Mouse (Mus musculus) G1E-ER4 (cell line): ENCODE results near the gene Olfr191. TPM values are rescaled to one million over a fixed set of nuclear protein-coding genes. Genes with fewer than 3 reads are reported as not detected.
"Not testable (repeated sequence)": the region's sequence is repeated elsewhere in the genome, so short reads cannot be mapped to it uniquely, and the experiment has no call there.

Experiments used
- GATA1 ChIP-seq: IDR thresholded peaks from one replicate; pipeline ENCODE4 v1.8.0; 2012; ENCODE audit warnings: low read length, inconsistent platforms
- polyA plus RNA-seq: library from polyadenylated mRNA; stranded (reverse); fragments of >175 nt; gene quantifications from 2 replicates; pipeline ENCODE4 v1.2.3, GENCODE M21; 2012

The Olfr191 gene
- not detected in 2 replicates for polyA plus RNA-seq

DNA sequence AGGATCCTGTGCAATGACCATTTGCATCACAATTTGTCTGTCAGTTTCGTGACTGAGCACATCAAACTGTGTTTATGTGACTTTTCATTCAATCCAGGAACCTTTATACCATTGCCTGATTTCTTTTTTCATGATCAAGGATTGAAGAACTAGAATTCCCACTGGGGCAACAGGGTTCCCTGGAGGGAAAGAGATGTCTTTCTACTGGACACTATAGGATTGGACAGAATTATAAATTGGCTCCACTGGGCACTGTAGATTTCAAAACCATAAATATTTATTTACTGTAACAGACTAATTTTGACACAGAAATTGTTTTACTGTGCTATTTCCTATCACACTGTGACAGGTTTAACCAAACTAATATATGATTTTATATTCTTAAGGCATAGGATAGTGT is at the start of gene Olfr191:
TSS of gene Olfr191 (minus strand) at position 101 of the 400 bp plus-strand sequence.
- TF ChIP-seq GATA1, result not testable (repeated sequence)

DNA sequence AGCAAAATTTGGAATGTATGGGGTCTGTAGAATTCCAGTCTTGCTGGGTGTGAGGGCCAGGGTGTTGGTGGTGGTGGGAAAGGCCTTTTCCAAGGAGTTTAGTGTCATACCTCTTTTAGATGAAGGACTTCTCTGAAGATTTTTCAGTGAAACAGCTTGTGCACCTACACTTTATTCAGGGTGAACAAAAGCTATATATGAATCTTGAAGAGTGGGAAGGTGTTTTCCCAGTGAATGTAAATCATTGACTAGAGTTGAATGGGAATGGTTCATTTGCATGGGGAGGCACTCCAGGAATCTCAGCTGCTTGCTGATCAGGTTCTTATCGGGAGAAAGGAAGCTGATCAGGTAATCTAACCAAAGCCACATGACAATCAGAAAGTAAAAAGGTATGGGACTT is 41.1 kb upstream of the Olfr191 start:
- TF ChIP-seq GATA1, result no peak

DNA sequence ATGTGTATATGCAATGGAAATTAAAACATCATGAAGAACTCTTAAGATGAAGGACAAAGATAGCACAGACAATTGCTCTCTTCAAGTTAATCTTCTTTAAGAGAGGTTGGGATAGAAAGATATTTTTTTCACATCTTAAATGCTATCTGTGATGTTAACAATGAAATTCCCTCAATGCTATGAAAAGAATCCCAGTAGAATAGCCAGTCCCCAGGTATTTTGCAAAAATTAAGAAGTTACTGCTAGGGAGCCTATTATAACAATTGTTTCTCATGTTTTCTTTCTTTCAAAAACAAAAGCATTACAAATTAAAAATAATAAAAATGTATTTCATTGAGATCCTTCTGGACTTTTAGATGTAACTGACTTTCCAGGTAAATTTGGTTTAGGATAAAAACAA is 31.3 kb upstream of the Olfr191 start, which contains the start of gene Olfr194:
TSS of gene Olfr194 (minus strand) at position 101 of the 400 bp plus-strand sequence.
- no peak for TF ChIP-seq GATA1

GRCm38 (mm10) chr16:59111781-59112180 is 22.2 kb upstream of the Olfr191 start, which contains the start of gene Olfr193:
Olfr193 (minus strand) TSS chr16:59111881.
- TF ChIP-seq GATA1, result no peak

DNA sequence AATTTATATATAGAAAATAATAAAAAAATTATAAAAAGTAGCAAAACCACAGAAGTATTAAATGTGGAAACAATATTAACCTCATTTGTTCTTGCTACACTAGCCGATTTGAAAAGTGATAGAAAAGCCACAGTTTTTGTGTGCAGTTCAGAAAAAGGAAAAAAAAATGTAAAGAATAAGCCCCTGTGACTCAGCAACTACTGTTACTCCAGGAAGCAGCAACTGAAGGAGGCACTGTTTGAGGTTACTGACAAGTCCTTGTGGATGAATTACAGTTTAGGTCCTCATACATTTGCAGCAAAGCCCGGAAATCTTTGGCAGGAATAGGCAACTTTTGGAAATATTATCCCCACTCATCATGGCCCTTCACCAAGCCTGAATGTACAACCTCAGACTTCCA is 15.7 kb upstream of the Olfr191 start:
- TF ChIP-seq GATA1, result no peak

DNA sequence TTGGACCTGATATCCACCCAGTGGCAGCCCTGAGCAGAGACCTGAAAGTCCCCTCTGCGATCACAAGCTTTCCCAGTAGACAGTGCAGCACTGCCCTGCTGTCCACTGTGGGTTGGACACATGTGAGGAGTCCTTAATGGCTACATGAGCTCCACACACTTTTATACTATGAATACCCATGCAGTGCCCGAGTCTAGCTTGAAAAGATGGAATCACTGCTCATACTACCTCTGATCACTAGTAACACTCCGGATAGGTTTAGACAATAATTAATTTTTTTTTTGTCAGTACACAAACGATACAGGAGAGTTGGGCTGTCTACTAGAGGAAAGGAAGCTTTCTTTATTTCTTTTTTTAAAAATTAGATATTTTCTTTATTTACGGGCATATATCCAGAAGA is 11.7 kb downstream of the Olfr191 start, which contains the start of gene Olfr190:
TSS of gene Olfr190 (minus strand) at position 101 of the 400 bp plus-strand sequence.
- no peak for TF ChIP-seq GATA1

DNA sequence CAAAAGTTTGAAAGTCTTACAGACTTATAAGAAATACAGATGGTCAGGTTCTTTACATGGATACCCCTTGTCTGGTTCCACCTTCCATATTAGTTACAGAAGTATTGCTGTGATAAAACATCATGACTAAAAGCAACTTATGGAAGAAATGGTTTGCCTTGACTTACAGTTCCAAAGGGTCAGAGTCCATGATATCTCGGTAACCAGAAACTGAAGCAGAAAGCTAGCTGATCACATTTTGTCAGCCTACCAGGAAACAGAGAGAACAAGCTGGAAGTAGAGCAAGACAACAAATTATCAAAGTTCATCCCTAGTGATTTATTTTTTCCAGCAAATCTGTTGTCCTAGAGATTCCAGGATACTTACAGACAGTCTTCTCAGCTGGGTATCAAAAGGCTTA is 16.1 kb downstream of the Olfr191 start:
- no peak for TF ChIP-seq GATA1

DNA sequence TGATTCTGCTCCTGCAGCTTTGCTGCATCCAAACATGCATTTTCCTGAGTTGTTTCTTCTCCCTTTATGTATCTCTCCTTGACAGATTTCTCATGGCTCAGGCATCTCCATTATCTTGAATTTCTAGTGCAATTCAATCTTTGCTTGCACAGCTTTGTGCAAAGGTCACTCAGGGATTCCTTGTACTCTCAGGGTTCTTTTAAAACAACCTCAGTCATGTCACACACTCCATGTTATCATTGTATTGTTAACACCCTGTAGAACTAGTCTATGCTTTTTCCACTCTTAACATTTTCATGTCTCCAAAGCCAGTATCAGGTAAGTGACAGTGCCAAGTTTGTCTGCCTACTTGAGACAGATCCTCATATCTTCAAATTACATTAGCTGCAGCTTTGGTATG is 17.9 kb downstream of the Olfr191 start:
- TF ChIP-seq GATA1, result no peak

- no peak for TF ChIP-seq GATA1
These were observed 40.8 kb downstream of the Olfr191 start for GRCm38 (mm10) chr16:59048860-59049259.

- TF ChIP-seq GATA1, result no peak
These were observed 42.0 kb downstream of the Olfr191 start for GRCm38 (mm10) chr16:59047579-59047978.

DNA sequence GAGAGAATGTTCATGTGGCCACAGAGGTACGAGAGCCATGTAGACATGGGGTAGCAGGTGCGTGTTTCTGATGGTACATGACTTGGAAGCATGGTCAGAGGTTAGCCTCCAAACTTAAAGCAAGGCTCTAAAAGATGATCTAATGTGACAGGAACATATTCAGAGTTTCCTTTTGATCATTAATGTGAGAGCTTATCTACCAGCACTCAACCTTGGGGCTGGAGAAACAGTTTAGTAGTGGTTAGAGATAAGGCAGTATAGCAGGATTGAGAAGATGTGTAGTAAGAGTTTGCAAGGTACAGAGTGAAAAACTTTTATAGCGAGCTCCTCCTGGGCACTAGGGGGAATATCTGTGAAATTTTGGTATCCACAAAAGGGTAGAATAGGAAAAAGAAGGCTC is 43.8 kb downstream of the Olfr191 start:
- peak; percentile 12 for TF ChIP-seq GATA1

DNA sequence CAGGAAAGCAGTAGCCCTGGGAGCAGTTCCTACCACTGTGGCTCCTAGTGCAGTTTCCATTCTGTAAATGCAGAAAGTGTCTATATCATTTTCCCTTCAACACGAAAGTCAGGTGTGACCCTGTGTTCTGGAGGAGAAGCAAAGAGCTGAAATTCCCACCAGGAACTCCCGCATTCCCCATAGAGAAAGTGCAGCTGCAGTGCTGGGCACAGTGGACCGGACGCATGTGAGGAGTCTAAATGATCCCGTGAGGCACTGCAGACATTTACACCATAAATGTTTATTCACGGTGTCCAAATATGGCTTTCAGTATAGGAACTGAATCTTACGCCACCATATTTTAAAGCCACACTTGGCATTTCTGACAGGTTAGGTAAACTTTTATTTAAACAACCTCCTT is 49.9 kb downstream of the Olfr191 start, which contains the start of gene Olfr187:
TSS of gene Olfr187 (minus strand) at position 58 of the 400 bp plus-strand sequence.
- TF ChIP-seq GATA1, result no peak

Other genes starting within 250 kb of the Olfr191 start
- gene Olfr177, start 215.1 kb downstream of the Olfr191 start, polyA plus RNA-seq, result not detected in 2 replicates
- gene Olfr178, start 197.8 kb downstream of the Olfr191 start, polyA plus RNA-seq, result not detected in 2 replicates
- gene Olfr181, start 161.1 kb downstream of the Olfr191 start, polyA plus RNA-seq, result not detected in 2 replicates
- not detected in 2 replicates for gene Olfr180, start 160.4 kb downstream of the Olfr191 start, polyA plus RNA-seq
- 0.08 TPM in 1 of 2 replicates, not detected in the other for gene Olfr183, start 94.5 kb downstream of the Olfr191 start, polyA plus RNA-seq
- gene Olfr186, start 59.5 kb downstream of the Olfr191 start, polyA plus RNA-seq, result not detected in 2 replicates
- not detected in 2 replicates for gene Olfr187, start 50.1 kb downstream of the Olfr191 start, polyA plus RNA-seq
- gene Olfr190, start 11.8 kb downstream of the Olfr191 start, polyA plus RNA-seq, result not detected in 2 replicates
- gene Olfr193, start 22.1 kb upstream of the Olfr191 start, polyA plus RNA-seq, result not detected in 2 replicates
- not detected in 2 replicates for gene Olfr194, start 31.2 kb upstream of the Olfr191 start, polyA plus RNA-seq
- gene Olfr195, start 57.2 kb upstream of the Olfr191 start, polyA plus RNA-seq, result not detected in 2 replicates
- gene Olfr196, start 80.6 kb upstream of the Olfr191 start, polyA plus RNA-seq, result not detected in 2 replicates
- gene Olfr198, start 113.7 kb upstream of the Olfr191 start, polyA plus RNA-seq, result not detected in 2 replicates
- gene Olfr199, start 129.9 kb upstream of the Olfr191 start, polyA plus RNA-seq, result not detected in 2 replicates
- gene Olfr201, start 182.8 kb upstream of the Olfr191 start, polyA plus RNA-seq, result not detected in 2 replicates
- not detected in 2 replicates for gene Olfr202, start 197.0 kb upstream of the Olfr191 start, polyA plus RNA-seq
- not detected in 2 replicates for gene Olfr203, start 209.1 kb upstream of the Olfr191 start, polyA plus RNA-seq
- gene Olfr204, start 228.4 kb upstream of the Olfr191 start, polyA plus RNA-seq, result not detected in 2 replicates
- gene Olfr205, start 241.3 kb upstream of the Olfr191 start, polyA plus RNA-seq, result not detected in 2 replicates